Mouse (Mus musculus) G1E (cell line): ENCODE measurements around the gene Bcl2l11. TPM values are rescaled to one million over a fixed set of nuclear protein-coding genes. Genes with fewer than 3 reads are reported as not detected.
A peak's percentile ranks its signal among the peaks of the same experiment; 100 is the strongest.

Experiments used
- ATAC-seq: 2 replicates; pipeline ENCODE4 v1.8.0; 2016; ENCODE audit warnings: mild to moderate bottlenecking; ENCODE audit not compliant: insufficient number of reproducible peaks, poor library complexity, low FRiP score, severe bottlenecking; ENCODE audit errors: extremely low read depth
- DNase-seq: peaks from one replicate; pipeline ENCODE4 v3.0.0; 2012; ENCODE audit warnings: low spot score
- H3K27me3 ChIP-seq: 2 replicates; pipeline ENCODE4 v1.6.1; 2012; ENCODE audit warnings: mild to moderate bottlenecking, low read length, inconsistent platforms; ENCODE audit not compliant: insufficient read depth
- H3K36me3 ChIP-seq: replicated peaks from 2 replicates; pipeline ENCODE3; 2012; ENCODE audit warnings: mild to moderate bottlenecking, inconsistent platforms
- H3K4me1 ChIP-seq: 2 replicates; pipeline ENCODE4 v1.6.1; 2012; ENCODE audit warnings: low read depth, low read length, inconsistent platforms, mixed read lengths; ENCODE audit not compliant: insufficient read depth
- H3K4me3 ChIP-seq: 2 replicates; pipeline ENCODE4 v1.5.1; 2012; ENCODE audit warnings: low read depth, mild to moderate bottlenecking, inconsistent platforms, low read length, moderate library complexity, mixed read lengths
- H3K9me3 ChIP-seq: replicated peaks from 2 replicates; pipeline ENCODE4 v1.6.1; 2012; ENCODE audit warnings: inconsistent platforms
- CTCF ChIP-seq: IDR thresholded peaks from 2 replicates; pipeline ENCODE4 v1.5.1; 2012; ENCODE audit warnings: low read depth, low read length, inconsistent platforms, mixed read lengths
- GATA1 ChIP-seq: IDR thresholded peaks from 2 replicates; pipeline ENCODE4 v1.6.1; 2012; ENCODE audit warnings: borderline replicate concordance, low read length, inconsistent platforms, mixed read lengths
- GATA2 ChIP-seq: IDR thresholded peaks from 2 replicates; pipeline ENCODE4 v1.6.1; 2012; ENCODE audit warnings: low read depth, low read length, inconsistent platforms, borderline replicate concordance
- POLR2AphosphoS5 ChIP-seq: IDR thresholded peaks from 2 replicates; pipeline ENCODE4 v1.6.1; 2012; ENCODE audit warnings: low read depth, low read length, inconsistent platforms; ENCODE audit not compliant: insufficient replicate concordance
- TAL1 ChIP-seq: conservative IDR thresholded peaks from 2 replicates; pipeline ENCODE4 v1.6.1; 2012; ENCODE audit warnings: low read depth, low read length, inconsistent platforms, mixed read lengths
- polyA plus RNA-seq: library from polyadenylated mRNA; stranded (reverse); fragments of >175 nt; gene quantifications from 2 replicates; pipeline ENCODE4 v1.2.3, GENCODE M21; 2012
- total RNA-seq, 2 experiments: library from RNA; stranded (forward) in 1 of 2; stranded (reverse) in 1 of 2; fragments of 200-1000 nt in 1 of 2; fragments of >200 nt in 1 of 2; fragmentation: Nextera tagmentation in 1 of 2; gene quantifications; 2 replicates each; pipeline ENCODE4 v1.2.3; 2014 to 2017

The Bcl2l11 gene
- total and polyA plus RNA-seq, 3 experiments, result 18.4 to 39.7 (median 34.5) TPM

DNA sequence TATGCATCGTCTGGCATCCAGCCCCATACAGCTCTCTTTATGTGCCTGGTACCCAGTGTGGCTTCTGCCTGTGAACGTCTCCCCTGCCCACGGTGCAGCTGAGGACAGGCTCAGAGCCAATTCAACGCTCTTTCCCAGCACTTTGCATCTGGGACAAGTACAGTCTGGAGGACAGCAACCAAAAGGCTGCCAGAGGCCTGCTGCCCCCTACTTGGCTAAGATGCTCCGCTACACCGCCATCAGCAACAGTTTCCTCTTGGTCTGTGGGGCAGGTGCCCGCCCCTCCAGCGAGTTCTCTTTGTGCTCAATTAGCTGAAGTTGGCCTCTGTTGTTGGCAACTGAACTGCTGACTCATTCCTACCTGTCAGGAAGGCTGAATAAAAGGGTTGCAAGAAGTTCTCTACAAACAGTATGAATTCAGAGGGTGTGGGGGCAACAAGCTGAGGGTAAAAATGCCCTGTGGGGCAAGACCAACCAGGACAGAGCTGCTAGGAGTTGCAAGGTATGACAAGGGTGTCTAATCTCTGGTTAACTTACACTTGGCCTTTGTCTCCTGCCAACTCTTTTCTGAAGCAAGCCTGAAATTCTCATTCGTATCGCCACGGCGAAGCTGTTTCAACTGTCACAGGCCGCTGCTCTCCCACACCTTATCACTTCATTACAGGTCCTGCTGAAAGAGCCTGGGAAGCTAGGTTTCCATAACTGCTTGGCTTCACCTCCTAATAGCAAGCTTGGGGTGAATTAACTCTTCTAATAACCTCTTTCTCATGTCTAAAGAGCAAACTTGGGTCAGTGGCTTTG lies 41.0 kb downstream of the Bcl2l11 start:
- ATAC-seq (no peak), DNase-seq (peak; percentile 32)
- Histone ChIP-seq H3K4me3 (0 out of 2 replicates have a peak overlapping the region, but pooled peaks have one; percentile 14), H3K36me3 (peaks cover 3% of the 10 kb centered on the region), H3K27me3 (no peaks in the 10 kb centered on the region; the same call in 1 of the 2 replicates), H3K4me1 (peaks cover 15% of the 10 kb centered on the region), H3K9me3 (no peaks in the 10 kb centered on the region)
- TF ChIP-seq GATA1 (no peak), GATA2 (no peak), POLR2AphosphoS5 (no peak), TAL1 (0 out of 2 replicates have a peak, but pooled peaks have one; percentile 25)

DNA sequence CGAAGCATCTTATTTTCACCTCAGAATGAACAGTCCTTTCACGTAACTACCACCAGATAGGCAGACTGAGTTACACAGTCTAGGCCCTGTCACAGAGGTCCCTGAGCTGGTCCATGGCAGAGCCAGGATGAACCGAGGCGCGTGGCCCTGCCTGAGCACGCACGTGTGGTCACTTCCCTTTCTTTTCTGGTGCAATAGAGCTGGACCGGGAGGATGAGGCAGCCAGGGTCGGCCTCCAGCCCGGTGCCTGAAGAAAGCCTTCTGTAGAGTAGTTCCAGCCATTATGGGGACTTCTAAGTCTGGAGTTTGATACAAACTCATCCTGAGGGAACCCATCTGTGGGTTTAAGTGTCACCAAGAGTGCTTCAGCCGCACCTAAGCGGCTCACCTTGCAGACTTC lies 42.1 kb downstream of the Bcl2l11 start:
- DNase-seq, result no peak
- TF ChIP-seq GATA1 (no peak), CTCF (no peak), GATA2 (no peak), POLR2AphosphoS5 (no peak), TAL1 (no peak)
- ATAC-seq, result no peak
- peaks cover 15% of the 10 kb centered on the region for H3K4me1 ChIP-seq
- H3K9me3 ChIP-seq, result no peaks in the 10 kb centered on the region
- no peak overlapping the region for H3K4me3 ChIP-seq
- peaks cover 5% of the 10 kb centered on the region for H3K27me3 ChIP-seq
- H3K36me3 ChIP-seq, result no peaks in the 10 kb centered on the region

DNA sequence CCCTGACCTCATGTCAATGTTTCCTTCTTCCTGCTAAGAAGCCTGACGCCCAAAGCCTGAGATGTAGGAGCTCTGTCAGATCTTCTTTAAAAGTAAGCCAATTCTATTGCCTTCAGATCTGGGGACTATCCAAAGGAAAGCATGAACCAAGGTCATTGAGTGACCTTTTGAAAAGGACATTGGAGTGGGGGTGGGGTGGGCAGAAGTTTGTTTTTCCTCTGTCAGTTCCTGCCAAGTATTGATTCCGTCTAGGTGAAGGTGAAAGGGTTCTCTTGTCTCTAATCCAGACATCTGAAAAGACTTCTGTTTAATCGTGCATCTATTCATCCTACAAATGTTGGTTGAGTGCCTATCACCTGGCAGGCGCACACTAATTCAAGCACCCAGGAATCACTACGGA lies 43.6 kb downstream of the Bcl2l11 start:
- Histone ChIP-seq H3K4me3 (no peak overlapping the region), H3K4me1 (peaks cover 15% of the 10 kb centered on the region), H3K27me3 (peaks cover 18% of the 10 kb centered on the region), H3K9me3 (no peaks in the 10 kb centered on the region), H3K36me3 (no peaks in the 10 kb centered on the region)
- ATAC-seq, result no peak
- TF ChIP-seq GATA2 (no peak), POLR2AphosphoS5 (no peak)
- no peak for DNase-seq

DNA sequence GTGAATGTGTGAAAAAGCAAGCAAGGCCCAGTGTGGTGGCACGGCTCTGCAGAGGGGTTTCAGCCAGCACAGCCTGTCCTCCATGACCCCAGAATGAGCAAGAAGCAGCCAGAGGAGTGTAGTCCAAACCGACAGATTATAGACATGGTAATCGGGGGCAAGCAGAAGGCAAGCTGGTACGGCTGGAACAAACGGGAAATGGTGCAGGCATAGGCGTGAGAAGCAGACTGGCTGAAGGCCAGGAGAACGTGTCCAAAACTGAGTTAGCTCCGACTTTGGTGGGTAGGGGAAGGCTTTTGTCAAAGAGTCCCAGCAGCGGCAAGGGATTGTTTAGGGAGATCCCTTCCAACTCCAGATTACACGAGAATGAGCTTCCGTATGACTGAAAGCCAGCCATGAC lies 44.1 kb downstream of the Bcl2l11 start:
- ATAC-seq (no peak), DNase-seq (no peak)
- no peak overlapping the region for H3K4me3 ChIP-seq

DNA sequence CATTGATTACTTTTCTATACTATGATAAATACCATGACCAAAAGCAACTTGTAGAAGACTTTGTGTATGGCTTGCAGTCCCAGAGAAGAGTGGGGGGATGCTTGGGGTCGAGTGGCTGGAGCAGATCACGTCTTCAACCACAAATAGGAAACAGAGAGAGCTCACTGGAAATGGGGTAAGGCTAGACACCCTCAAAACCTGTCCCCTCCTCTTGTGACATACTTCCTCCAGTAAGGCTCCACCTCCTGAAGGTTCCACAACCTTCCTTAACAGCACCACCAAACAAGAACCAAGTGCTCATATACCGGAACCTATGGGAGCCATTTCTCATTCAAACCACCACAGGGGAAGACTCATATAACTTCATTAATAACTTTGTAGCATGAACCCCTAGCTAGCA lies 44.8 kb downstream of the Bcl2l11 start:
- H3K4me1 ChIP-seq, result peaks cover 15% of the 10 kb centered on the region
- ATAC-seq, result no peak
- no peak for TF ChIP-seq TAL1
- no peak for TF ChIP-seq GATA2
- no peak for TF ChIP-seq CTCF
- no peak for TF ChIP-seq POLR2AphosphoS5

More for the DNA sequence above, 44.1 kb downstream of the Bcl2l11 start:
- H3K27me3 ChIP-seq, result peaks cover 20% of the 10 kb centered on the region
- TF ChIP-seq GATA1 (no peak), TAL1 (no peak)
- peaks cover 15% of the 10 kb centered on the region for H3K4me1 ChIP-seq
- H3K36me3 ChIP-seq, result no peaks in the 10 kb centered on the region
- H3K9me3 ChIP-seq, result no peaks in the 10 kb centered on the region

DNA sequence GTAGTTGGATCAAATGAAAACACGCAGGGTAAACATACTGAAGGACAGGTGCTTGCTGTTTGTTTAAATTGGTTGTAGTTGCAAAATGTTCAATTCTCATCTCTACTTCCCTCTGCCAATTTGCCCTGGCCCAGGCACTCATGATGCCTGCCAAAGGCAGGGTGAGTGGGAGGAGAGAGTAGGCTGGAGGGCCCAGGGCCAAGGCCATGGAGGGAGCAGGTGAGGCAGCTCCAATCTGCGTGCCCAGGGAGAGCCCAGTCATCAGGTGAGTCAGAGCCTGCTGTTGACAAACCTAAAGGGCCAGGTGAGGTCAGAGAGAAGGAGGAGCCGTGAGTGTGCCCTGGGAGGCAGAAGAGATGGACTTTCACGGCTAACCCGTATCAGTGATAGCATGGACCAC lies 46.4 kb downstream of the Bcl2l11 start:
- Histone ChIP-seq H3K9me3 (no peaks in the 10 kb centered on the region), H3K4me1 (peaks cover 5% of the 10 kb centered on the region), H3K36me3 (no peaks in the 10 kb centered on the region), H3K27me3 (peaks cover 38% of the 10 kb centered on the region), H3K4me3 (no peak overlapping the region)
- TF ChIP-seq CTCF, result no peak
- no peak for TF ChIP-seq TAL1
- TF ChIP-seq GATA1, result no peak
- TF ChIP-seq POLR2AphosphoS5, result no peak
- TF ChIP-seq GATA2, result no peak
- no peak for ATAC-seq
- DNase-seq, result no peak

More for the DNA sequence above, 44.8 kb downstream of the Bcl2l11 start:
- no peak overlapping the region for H3K4me3 ChIP-seq
- H3K36me3 ChIP-seq, result no peaks in the 10 kb centered on the region
- H3K9me3 ChIP-seq, result no peaks in the 10 kb centered on the region
- DNase-seq, result no peak
- H3K27me3 ChIP-seq, result peaks cover 25% of the 10 kb centered on the region
